Mouse (Mus musculus) ES-Bruce4 (cell line): ENCODE measurements around the gene Nek11.

Source experiments
- CTCF ChIP-seq: IDR thresholded peaks from one replicate; pipeline ENCODE4 v1.8.1; 2011; ENCODE audit warnings: low read depth, low read length
- EP300 ChIP-seq: IDR thresholded peaks from 2 replicates; pipeline ENCODE4 v1.6.1; 2011; ENCODE audit warnings: low read depth, low read length; ENCODE audit not compliant: insufficient read depth
- POLR2A ChIP-seq: IDR thresholded peaks from one replicate; pipeline ENCODE4 v1.8.1; 2011; ENCODE audit warnings: low read length; ENCODE audit not compliant: insufficient read depth

GRCm38 (mm10) chr9:105200305-105200704 lies 195.0 kb downstream of the Nek11 start:
- TF ChIP-seq CTCF = no peak
- TF ChIP-seq EP300 = no peak
- no peak for TF ChIP-seq POLR2A
